Mouse (Mus musculus): ENCODE measurements around the gene Phf23.

GRCm38 (mm10) chr11:69983377-69983776 lies 12.2 kb upstream of the Phf23 start:
- TF ChIP-seq CTCF (IDR thresholded peaks at IDR 0.05; ENCODE audit: extremely low read depth, insufficient read depth, insufficient read length, insufficient replicate concordance) (no peak), POLR2A (IDR thresholded peaks at IDR 0.05; ENCODE audit: low read depth, low read length) (no peak)
